Mouse (Mus musculus): ENCODE results near the gene Kcnn1. TPM values are rescaled to one million over a fixed set of nuclear protein-coding genes. Genes with fewer than 3 reads are reported as not detected.

The Kcnn1 gene
- polyA plus RNA-seq, 1 experiment from 2014 or later: 8.0 TPM

- TF ChIP-seq CTCF (IDR thresholded peaks at IDR 0.05): no peak
- DNase-seq (ENCODE audit: low read depth, low spot score) (peak; percentile 60), ATAC-seq (peak; percentile 60)
- POLR2A ChIA-PET: interaction anchor here (1.1 to 1.7 kb wide), 4 partner anchors 11 to 16 kb away, joined by 4 to 13 read pairs (median 7); partner anchors contain the start of genes Rpl18a and Slc5a5
- no peaks in the 10 kb centered on the region for H3K27me3 ChIP-seq
- CTCF ChIA-PET: interaction anchor here (1.4 to 3.1 kb wide), 5 partner anchors 11 to 45 kb away, joined by 3 to 17 read pairs (median 7); partner anchors contain the start of genes Arrdc2 and Rpl18a
- in situ Hi-C loops (cut with MboI; ENCODE audit: low pct_unique_long_range_greater_than_20kb): loop anchor here (25.0 kb wide), 1 partner anchor 482 kb away; the partner anchor contains the start of genes Ocel1 and Use1
Measured at GRCm38 (mm10) chr8:70880546-70880945, 17.5 kb upstream of the Kcnn1 start.

- in situ Hi-C loops (cut with MboI; ENCODE audit: low pct_unique_long_range_greater_than_20kb): loop anchor here (25.0 kb wide), 1 partner anchor 482 kb away; the partner anchor contains the start of genes Ocel1 and Use1
- TF ChIP-seq CTCF (IDR thresholded peaks at IDR 0.05): no peak
- POLR2A ChIA-PET: interaction anchor here (1.0 to 1.7 kb wide), 5 partner anchors 10 to 17 kb away, joined by 3 to 13 read pairs (median 5); partner anchors contain the start of genes Rpl18a and Slc5a5
- no peaks in the 10 kb centered on the region for H3K27me3 ChIP-seq
- CTCF ChIA-PET: interaction anchor here (1.4 to 3.1 kb wide), 5 partner anchors 10 to 46 kb away, joined by 3 to 17 read pairs (median 7); partner anchors contain the start of genes Arrdc2 and Rpl18a
- DNase-seq (ENCODE audit: low read depth, low spot score) (peak; percentile 53), ATAC-seq (peak; percentile 67)
Measured at GRCm38 (mm10) chr8:70880126-70880525, 17.1 kb upstream of the Kcnn1 start.

DNA sequence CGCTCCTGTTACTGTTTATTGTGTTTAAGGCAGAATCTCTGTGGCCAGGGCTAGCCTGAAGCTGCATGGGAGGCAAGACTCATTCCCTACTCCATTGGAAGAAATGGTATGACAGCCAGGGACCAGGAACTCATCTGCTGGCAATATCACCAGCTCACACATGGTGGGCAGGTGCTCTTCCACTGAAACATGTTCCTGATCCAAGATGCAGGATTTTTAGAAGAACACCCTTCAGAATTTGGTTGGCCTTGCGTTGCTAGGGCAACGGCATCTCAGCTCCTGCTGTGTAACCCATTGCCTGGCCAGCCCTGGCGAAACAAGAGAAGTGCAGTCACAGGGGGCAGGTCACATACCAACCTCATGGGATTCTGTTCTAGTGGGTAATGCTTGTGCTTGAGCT, 16.4 kb upstream of the Kcnn1 start:
- no peak for DNase-seq (ENCODE audit: low read depth, low spot score)

DNA sequence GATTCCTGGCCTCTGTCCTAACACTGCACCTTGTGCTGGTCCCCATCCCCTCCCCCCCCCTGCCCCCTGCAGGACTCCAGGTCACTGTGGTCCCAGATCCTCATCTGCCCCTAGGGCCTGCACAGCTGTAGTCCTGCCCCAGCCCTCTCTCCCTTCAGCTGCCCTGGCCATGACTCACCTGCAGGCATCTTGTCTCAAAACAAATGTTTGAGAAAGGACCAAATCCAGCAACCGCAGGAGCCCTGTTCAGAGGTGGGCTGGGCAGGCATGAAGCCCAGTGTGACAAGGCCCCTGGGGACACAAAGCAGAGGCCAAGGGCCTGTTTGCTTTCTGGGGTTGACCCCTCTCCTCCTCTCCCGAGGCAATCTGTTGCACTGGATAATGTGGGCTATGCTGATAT, 15.1 kb upstream of the Kcnn1 start:
- ChIA-PET POLR2A (no interaction called here), CTCF (interaction anchor here (0.8 to 3.7 kb wide), 3 partner anchors 16 to 19 kb away, joined by 3 to 27 read pairs (median 17); partner anchors contain the start of gene Rpl18a)
- ATAC-seq (no peak), DNase-seq (ENCODE audit: low read depth, low spot score) (peak; percentile 54)
- no peaks in the 10 kb centered on the region for H3K27me3 ChIP-seq
- no peak for TF ChIP-seq CTCF (IDR thresholded peaks at IDR 0.05)
- in situ Hi-C loops (cut with MboI; ENCODE audit: low pct_unique_long_range_greater_than_20kb): loop anchor here (25.0 kb wide), 1 partner anchor 484 kb away; the partner anchor contains the start of genes Ocel1 and Use1

More for the DNA sequence above, 16.4 kb upstream of the Kcnn1 start:
- H3K27me3 ChIP-seq: no peaks in the 10 kb centered on the region
- ChIA-PET POLR2A (interaction anchor here (1.0 to 1.7 kb wide), 4 partner anchors 10 to 17 kb away, joined by 3 to 13 read pairs (median 4); partner anchors contain the start of genes Rpl18a and Slc5a5), CTCF (interaction anchor here (1.4 to 3.1 kb wide), 4 partner anchors 10 to 46 kb away, joined by 3 to 17 read pairs (median 10); partner anchors contain the start of genes Arrdc2 and Rpl18a)
- TF ChIP-seq CTCF (IDR thresholded peaks at IDR 0.05): no peak
- in situ Hi-C loops (cut with MboI; ENCODE audit: low pct_unique_long_range_greater_than_20kb): loop anchor here (25.0 kb wide), 1 partner anchor 483 kb away; the partner anchor contains the start of genes Ocel1 and Use1
- ATAC-seq: peak; percentile 11

GRCm38 (mm10) chr8:70876382-70876781, 13.3 kb upstream of the Kcnn1 start:
- ATAC-seq (no peak), DNase-seq (ENCODE audit: low read depth, low spot score) (no peak)
- H3K27me3 ChIP-seq: no peaks in the 10 kb centered on the region
- POLR2A ChIA-PET: interaction anchor here (0.7 to 1.1 kb wide), 2 partner anchors 11 to 18 kb away, joined by 3 read pairs; no protein-coding TSS in a partner anchor
- TF ChIP-seq CTCF (IDR thresholded peaks at IDR 0.05): no peak
- in situ Hi-C loops (cut with MboI; ENCODE audit: low pct_unique_long_range_greater_than_20kb): loop anchor here (25.0 kb wide), 1 partner anchor 486 kb away; the partner anchor contains the start of genes Ocel1 and Use1
- CTCF ChIA-PET: interaction anchor here (0.6 to 3.7 kb wide), 5 partner anchors 15 to 88 kb away, joined by 3 to 27 read pairs (median 4); partner anchors contain the start of genes Rpl18a and Slc5a5

GRCm38 (mm10) chr8:70874441-70874840, 11.4 kb upstream of the Kcnn1 start:
- H3K27me3 ChIP-seq: no peaks in the 10 kb centered on the region
- ChIA-PET CTCF (interaction anchor here (3.7 kb wide), 1 partner anchor 23 kb away, joined by 27 read pairs; the partner anchor contains the start of gene Rpl18a), POLR2A (no interaction called here)
- TF ChIP-seq CTCF (IDR thresholded peaks at IDR 0.05): no peak
- ATAC-seq (no peak), DNase-seq (ENCODE audit: low read depth, low spot score) (no peak)
- in situ Hi-C loops (cut with MboI; ENCODE audit: low pct_unique_long_range_greater_than_20kb): no loop called here

- in situ Hi-C loops (cut with MboI; ENCODE audit: low pct_unique_long_range_greater_than_20kb): no loop called here
- H3K27me3 ChIP-seq: no peaks in the 10 kb centered on the region
- DNase-seq (ENCODE audit: low read depth, low spot score) (peak; percentile 70), ATAC-seq (peak; percentile 55)
- POLR2A ChIA-PET: interaction anchor here (0.9 to 1.0 kb wide), 2 partner anchors 18 to 32 kb away, joined by 3 to 4 read pairs; partner anchors contain the start of gene Map1s
- TF ChIP-seq CTCF (IDR thresholded peaks at IDR 0.05): no peak
- CTCF ChIA-PET: interaction anchor here (0.7 to 3.1 kb wide), 9 partner anchors 16 to 145 kb away, joined by 3 to 17 read pairs (median 3); partner anchors contain the start of gene Rpl18a
Measured at GRCm38 (mm10) chr8:70873364-70873985, 10.4 kb upstream of the Kcnn1 start, which contains the start of gene Ccdc124. Gene Ccdc124, minus strand, starts transcription at chr8:70873935.

DNA sequence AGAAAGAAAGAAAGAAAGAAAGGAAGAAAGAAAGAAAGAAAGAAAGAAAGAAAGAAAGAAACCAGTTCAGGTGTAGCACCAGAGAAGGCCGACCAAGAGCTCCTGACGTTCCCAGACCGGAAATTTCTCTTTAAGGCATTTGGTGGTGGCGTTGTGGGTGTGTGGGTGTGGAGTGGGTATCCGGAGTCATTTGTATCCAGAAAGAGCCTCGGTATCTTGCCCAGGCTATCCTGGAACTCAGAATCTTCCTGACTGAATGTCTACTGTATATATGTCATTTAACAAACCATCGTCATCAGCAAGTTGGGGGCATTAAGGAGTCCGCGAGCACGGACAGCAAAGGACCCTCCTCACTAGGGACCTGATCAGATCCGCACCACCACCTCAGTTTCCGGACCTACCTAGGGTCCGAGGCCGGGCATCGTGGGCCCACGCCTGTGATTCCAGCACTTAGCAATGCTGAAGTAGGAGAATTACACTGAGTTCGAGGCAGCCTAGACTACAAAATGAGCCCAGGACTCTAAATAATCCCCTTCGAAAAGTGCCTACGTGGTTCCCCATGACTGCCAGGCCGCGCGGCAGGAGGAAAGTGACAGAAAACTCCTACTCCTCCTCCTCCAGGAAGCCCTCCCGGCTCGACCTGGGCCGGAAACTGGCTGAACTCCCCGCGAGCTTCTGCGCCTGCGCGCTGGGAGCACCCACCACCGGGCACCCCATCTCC, 9.7 kb upstream of the Kcnn1 start:
- no peaks in the 10 kb centered on the region for H3K27me3 ChIP-seq
- in situ Hi-C loops (cut with MboI; ENCODE audit: low pct_unique_long_range_greater_than_20kb): no loop called here
- no peak for DNase-seq (ENCODE audit: low read depth, low spot score)
- POLR2A ChIA-PET: interaction anchor here (0.9 to 1.2 kb wide), 4 partner anchors 16 to 33 kb away, joined by 3 to 4 read pairs (median 3); partner anchors contain the start of gene Map1s
- TF ChIP-seq CTCF (IDR thresholded peaks at IDR 0.05): no peak
- no peak for ATAC-seq
- CTCF ChIA-PET: interaction anchor here (0.7 to 3.1 kb wide), 9 partner anchors 15 to 144 kb away, joined by 3 to 17 read pairs (median 3); partner anchors contain the start of gene Rpl18a

DNA sequence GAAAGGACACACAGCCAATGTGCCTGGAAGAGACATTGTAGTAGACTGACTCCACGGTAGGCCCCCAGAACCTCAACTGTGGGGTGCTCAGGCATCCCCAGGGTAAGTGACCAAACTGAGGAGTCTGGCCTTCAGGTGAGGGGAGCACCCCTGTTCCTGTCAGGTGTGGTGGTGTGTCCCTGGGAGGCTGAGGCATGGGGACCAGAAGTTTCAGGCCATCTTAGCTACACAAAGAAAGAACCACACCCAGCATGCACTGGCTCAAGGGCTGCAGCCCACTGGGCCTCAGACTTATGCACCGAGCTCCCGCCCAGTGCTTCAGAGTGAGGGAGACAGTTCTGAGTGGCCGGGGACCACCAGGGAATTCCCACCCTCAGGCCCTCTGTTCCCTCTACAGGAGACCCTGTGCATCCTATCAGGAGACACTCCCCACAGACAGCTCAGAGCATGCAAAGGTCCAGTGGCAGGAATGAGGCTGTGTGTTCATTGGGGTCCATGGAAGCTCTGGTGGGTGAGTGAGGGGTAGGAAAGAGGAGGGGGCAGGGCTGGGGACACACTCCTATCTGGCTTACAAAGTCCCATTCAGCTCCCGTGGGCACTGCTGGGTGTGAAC, 8.2 kb upstream of the Kcnn1 start:
- CTCF ChIA-PET: interaction anchor here (1.2 to 3.4 kb wide), 4 partner anchors 9 to 30 kb away, joined by 3 to 17 read pairs (median 10); partner anchors contain the start of gene Rpl18a
- no peak for DNase-seq (ENCODE audit: low read depth, low spot score)
- TF ChIP-seq CTCF (IDR thresholded peaks at IDR 0.05): no peak
- H3K27me3 ChIP-seq: no peaks in the 10 kb centered on the region
- ATAC-seq: no peak
- POLR2A ChIA-PET: interaction anchor here (1.1 to 1.2 kb wide), 2 partner anchors 15 to 27 kb away, joined by 3 read pairs; no protein-coding TSS in a partner anchor
- in situ Hi-C loops (cut with MboI; ENCODE audit: low pct_unique_long_range_greater_than_20kb): no loop called here
